Mouse (Mus musculus): Measurements from ENCODE around the gene Samd4b. TPM values are rescaled to one million over a fixed set of nuclear protein-coding genes. Genes with fewer than 3 reads are reported as not detected.
"Not testable (repeated sequence)": the region's sequence is repeated elsewhere in the genome, so short reads cannot be mapped to it uniquely, and the experiment has no call there.

Gene Samd4b
- polyA plus RNA-seq (2015; fragmentation: Nextera tagmentation; extraction: Ambion mirVana): 18.5 and 22.1 TPM in 2 replicates

- H3K27me3 ChIP-seq (replicated peaks): no peaks in the 10 kb centered on the region
- H3K4me3 ChIP-seq (replicated peaks): peak within 1 kb of the TSS; percentile 68
- H3K4me1 ChIP-seq: peaks cover 44% of the 10 kb centered on the region
- peak within 1 kb of the TSS; percentile 90 for H3K27ac ChIP-seq
- H3K4me2 ChIP-seq: peak within 1 kb of the TSS; percentile 71
- H3K36me3 ChIP-seq: no peaks in the 10 kb centered on the region
- ATAC-seq (ENCODE audit: insufficient read depth, low FRiP score, low read depth): peak; percentile 91
- H3K9me3 ChIP-seq: no peaks in the 10 kb centered on the region
- under 1% methylated on average over 66 of the region's 66 CpGs for WGBS
- peak within 1 kb of the TSS; percentile 56 for H3K9ac ChIP-seq
Measured at GRCm38 (mm10) chr7:28597642-28598446, at the start of gene Samd4b, which contains the start of gene Pak4. Samd4b (minus strand) TSS chr7:28598144. Pak4 (minus strand) TSS chr7:28598185.

- no peaks in the 10 kb centered on the region for H3K27me3 ChIP-seq (replicated peaks)
- no peak for ATAC-seq (ENCODE audit: insufficient read depth, low FRiP score, low read depth)
Measured at GRCm38 (mm10) chr7:28647016-28647415, 49.1 kb upstream of the Samd4b start.

GRCm38 (mm10) chr7:28645947-28646475, 48.1 kb upstream of the Samd4b start:
- H3K27me3 ChIP-seq (replicated peaks): no peaks in the 10 kb centered on the region
- no peak for ATAC-seq (ENCODE audit: insufficient read depth, low FRiP score, low read depth)
- WGBS: 80% methylated on average over 2 of the region's 2 CpGs
- no peaks in the 10 kb centered on the region for H3K4me1 ChIP-seq
- no peak overlapping the region for H3K9ac ChIP-seq
- H3K9me3 ChIP-seq: no peaks in the 10 kb centered on the region
- H3K4me3 ChIP-seq (replicated peaks): no peak overlapping the region
- H3K36me3 ChIP-seq: no peaks in the 10 kb centered on the region
- H3K27ac ChIP-seq: no peak overlapping the region
- no peak overlapping the region for H3K4me2 ChIP-seq

More at GRCm38 (mm10) chr7:28647016-28647415, 49.1 kb upstream of the Samd4b start:
- Histone ChIP-seq H3K9me3 (no peaks in the 10 kb centered on the region), H3K9ac (no peak overlapping the region), H3K4me1 (no peaks in the 10 kb centered on the region), H3K4me3 (replicated peaks) (no peak overlapping the region), H3K36me3 (no peaks in the 10 kb centered on the region), H3K4me2 (no peak overlapping the region), H3K27ac (no peak overlapping the region)
- 39% methylated on average over 7 of the region's 7 CpGs for WGBS

GRCm38 (mm10) chr7:28645366-28645765, 47.4 kb upstream of the Samd4b start:
- Histone ChIP-seq H3K27me3 (replicated peaks) (no peaks in the 10 kb centered on the region), H3K4me2 (no peak overlapping the region), H3K9me3 (no peaks in the 10 kb centered on the region), H3K9ac (no peak overlapping the region), H3K36me3 (no peaks in the 10 kb centered on the region), H3K27ac (no peak overlapping the region), H3K4me1 (no peaks in the 10 kb centered on the region), H3K4me3 (replicated peaks) (no peak overlapping the region)
- ATAC-seq (ENCODE audit: insufficient read depth, low FRiP score, low read depth): no peak
- WGBS: 72% methylated on average over 6 of the region's 6 CpGs

GRCm38 (mm10) chr7:28641546-28641945, 43.6 kb upstream of the Samd4b start:
- H3K36me3 ChIP-seq: no peaks in the 10 kb centered on the region
- no peak for ATAC-seq (ENCODE audit: insufficient read depth, low FRiP score, low read depth)
- no peaks in the 10 kb centered on the region for H3K9me3 ChIP-seq
- 43% methylated on average over 8 of the region's 8 CpGs for WGBS
- H3K27ac ChIP-seq: no peak overlapping the region
- no peaks in the 10 kb centered on the region for H3K27me3 ChIP-seq (replicated peaks)
- H3K4me3 ChIP-seq (replicated peaks): no peak overlapping the region
- no peaks in the 10 kb centered on the region for H3K4me1 ChIP-seq
- no peak overlapping the region for H3K9ac ChIP-seq
- H3K4me2 ChIP-seq: no peak overlapping the region

GRCm38 (mm10) chr7:28637511-28637910, 39.6 kb upstream of the Samd4b start:
- H3K27ac ChIP-seq: no peak overlapping the region
- H3K9me3 ChIP-seq: no peaks in the 10 kb centered on the region
- WGBS: 7% methylated on average over 8 of the region's 8 CpGs
- no peak overlapping the region for H3K4me3 ChIP-seq (replicated peaks)
- no peak overlapping the region for H3K9ac ChIP-seq
- ATAC-seq (ENCODE audit: insufficient read depth, low FRiP score, low read depth): no peak
- no peak overlapping the region for H3K4me2 ChIP-seq
- H3K4me1 ChIP-seq: no peaks in the 10 kb centered on the region
- H3K27me3 ChIP-seq (replicated peaks): no peaks in the 10 kb centered on the region
- no peaks in the 10 kb centered on the region for H3K36me3 ChIP-seq

DNA sequence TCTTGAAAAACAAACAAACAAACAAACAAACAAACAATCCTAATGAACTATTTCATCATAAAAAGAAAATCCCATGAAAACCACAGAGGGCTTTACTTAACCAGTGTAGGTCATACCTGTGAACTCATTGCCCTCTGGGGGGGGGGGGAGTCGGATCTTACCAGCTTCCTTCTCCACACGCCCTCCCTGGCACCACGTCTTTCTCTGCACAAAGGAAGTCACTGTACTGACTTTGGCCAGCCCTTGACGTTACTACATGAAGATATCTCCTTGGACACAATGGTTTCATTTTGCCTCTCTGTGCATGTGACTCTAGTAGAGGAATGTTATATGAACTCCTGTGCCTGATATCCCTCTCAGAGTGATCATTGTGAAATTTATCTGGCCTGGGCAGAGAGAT, 36.2 kb upstream of the Samd4b start:
- Histone ChIP-seq H3K4me2 (no peak overlapping the region), H3K4me3 (replicated peaks) (no peak overlapping the region), H3K27ac (no peak overlapping the region), H3K4me1 (no peaks in the 10 kb centered on the region; the same call in 1 of the 2 replicates), H3K9ac (no peak overlapping the region), H3K36me3 (no peaks in the 10 kb centered on the region), H3K9me3 (no peaks in the 10 kb centered on the region), H3K27me3 (replicated peaks) (peaks cover 24% of the 10 kb centered on the region)
- ATAC-seq (ENCODE audit: insufficient read depth, low FRiP score, low read depth): no peak
- 57% methylated on average over 4 of the region's 4 CpGs for WGBS

GRCm38 (mm10) chr7:28631073-28631472, 33.1 kb upstream of the Samd4b start, which contains the start of gene Acp7:
Acp7 (minus strand) TSS chr7:28631332.
- WGBS: 27% methylated on average over 10 of the region's 10 CpGs
- H3K36me3 ChIP-seq: no peaks in the 10 kb centered on the region
- no peaks in the 10 kb centered on the region for H3K9me3 ChIP-seq
- peaks cover 29% of the 10 kb centered on the region for H3K27me3 ChIP-seq (replicated peaks)
- no peak within 1 kb of the TSS for H3K9ac ChIP-seq
- no peaks in the 10 kb centered on the region; the same call in 1 of the 2 replicates for H3K4me1 ChIP-seq
- H3K4me2 ChIP-seq: peak within 1 kb of the TSS; percentile 51
- ATAC-seq (ENCODE audit: insufficient read depth, low FRiP score, low read depth): no peak
- no peak within 1 kb of the TSS for H3K27ac ChIP-seq
- peak within 1 kb of the TSS; percentile 27 for H3K4me3 ChIP-seq (replicated peaks)

DNA sequence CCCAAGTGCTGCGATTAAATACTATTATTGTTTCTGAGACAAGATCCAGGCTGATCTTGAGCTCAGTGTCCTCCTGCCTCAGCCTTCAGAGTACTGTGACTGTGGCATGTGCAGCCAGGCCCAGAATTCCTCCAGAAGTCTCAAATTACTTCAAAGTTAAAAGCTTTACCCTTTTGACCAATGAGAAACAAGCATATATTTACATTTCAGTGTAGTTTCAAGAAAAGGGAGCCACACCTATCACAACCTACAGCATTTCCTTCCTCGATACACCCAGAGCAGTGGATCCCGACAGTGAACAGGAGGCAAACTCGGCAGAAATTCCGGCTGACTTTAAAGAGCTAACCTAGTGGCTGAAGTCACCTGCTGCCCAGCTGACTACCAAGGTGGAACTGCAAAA, 26.8 kb upstream of the Samd4b start:
- no peak for ATAC-seq (ENCODE audit: insufficient read depth, low FRiP score, low read depth)
- WGBS: 63% methylated on average over 5 of the region's 5 CpGs
- H3K27me3 ChIP-seq (replicated peaks): peaks cover 11% of the 10 kb centered on the region
- no peak overlapping the region for H3K9ac ChIP-seq
- H3K4me2 ChIP-seq: no peak overlapping the region
- H3K9me3 ChIP-seq: no peaks in the 10 kb centered on the region
- H3K27ac ChIP-seq: no peak overlapping the region
- H3K4me3 ChIP-seq (replicated peaks): no peak overlapping the region
- no peaks in the 10 kb centered on the region for H3K36me3 ChIP-seq
- no peaks in the 10 kb centered on the region for H3K4me1 ChIP-seq

- no peaks in the 10 kb centered on the region for H3K27me3 ChIP-seq (replicated peaks)
- ATAC-seq (ENCODE audit: insufficient read depth, low FRiP score, low read depth): 0 out of 2 replicates have a peak, but pooled peaks have one; percentile 31
- H3K4me1 ChIP-seq: no peaks in the 10 kb centered on the region
- no peaks in the 10 kb centered on the region for H3K9me3 ChIP-seq
- no peak overlapping the region for H3K27ac ChIP-seq
- no peak overlapping the region for H3K9ac ChIP-seq
- 52% methylated on average over 9 of the region's 9 CpGs for WGBS
- H3K4me2 ChIP-seq: no peak overlapping the region
- H3K36me3 ChIP-seq: no peaks in the 10 kb centered on the region
- H3K4me3 ChIP-seq (replicated peaks): no peak overlapping the region
Measured at GRCm38 (mm10) chr7:28619098-28619715, 21.3 kb upstream of the Samd4b start.

DNA sequence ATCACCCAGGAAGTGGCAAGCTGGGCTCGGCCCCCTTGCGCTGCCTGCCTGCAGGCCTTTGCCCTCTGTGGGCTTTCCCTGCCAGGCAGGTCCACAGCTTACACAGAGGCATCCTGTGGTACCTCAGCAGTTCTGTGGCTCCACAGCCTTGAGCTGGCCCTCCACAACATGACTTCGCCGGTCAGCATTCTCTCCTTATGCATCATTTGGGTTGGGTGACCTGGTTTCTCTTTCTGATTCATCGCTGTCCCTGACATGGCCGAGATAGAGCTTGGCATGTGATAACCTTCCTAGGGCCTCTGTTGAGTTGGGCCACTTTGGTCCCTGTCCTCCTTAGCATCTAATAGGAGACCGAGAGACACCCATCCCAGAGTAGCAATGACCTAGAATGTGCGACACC, 8.0 kb upstream of the Samd4b start:
- H3K9me3 ChIP-seq: no peaks in the 10 kb centered on the region
- ATAC-seq (ENCODE audit: insufficient read depth, low FRiP score, low read depth): no peak
- no peaks in the 10 kb centered on the region for H3K27me3 ChIP-seq (replicated peaks)
- H3K4me1 ChIP-seq: 0 out of 2 replicates have a peak, but pooled peaks cover 3% of the 10 kb centered on the region
- no peak overlapping the region for H3K9ac ChIP-seq
- H3K27ac ChIP-seq: no peak overlapping the region
- H3K36me3 ChIP-seq: no peaks in the 10 kb centered on the region
- no peak overlapping the region for H3K4me2 ChIP-seq
- no peak overlapping the region for H3K4me3 ChIP-seq (replicated peaks)
- WGBS: 90% methylated on average over 8 of the region's 8 CpGs

GRCm38 (mm10) chr7:28603788-28604187, 5.8 kb upstream of the Samd4b start:
- WGBS: 81% methylated on average over 2 of the region's 2 CpGs
- not testable (repeated sequence) for ATAC-seq (ENCODE audit: insufficient read depth, low FRiP score, low read depth); H3K27me3 ChIP-seq (replicated peaks); H3K9me3 ChIP-seq; H3K4me1 ChIP-seq; H3K27ac ChIP-seq; H3K9ac ChIP-seq; H3K4me3 ChIP-seq (replicated peaks); H3K4me2 ChIP-seq; H3K36me3 ChIP-seq
